Mouse (Mus musculus) CH12.LX (cell line): Measurements from ENCODE around the gene Trabd2b. TPM values are rescaled to one million over a fixed set of nuclear protein-coding genes. Genes with fewer than 3 reads are reported as not detected.

Experiments
- DNase-seq: peaks from one replicate; pipeline ENCODE4 v3.0.0-alpha.2; 2013; ENCODE audit errors: extremely low read depth
- H3K27ac ChIP-seq: 2 replicates; pipeline ENCODE4 v1.5.1; 2012; ENCODE audit warnings: low read depth, mild to moderate bottlenecking, control low read depth, moderate library complexity; ENCODE audit not compliant: insufficient read depth
- H3K27me3 ChIP-seq: replicated peaks from 2 replicates; pipeline ENCODE3; 2012; ENCODE audit warnings: inconsistent platforms
- H3K36me3 ChIP-seq, 2 experiments: replicated peaks in 1 of 2; 2 replicates each; pipeline versions ENCODE3 to v1.6.1; 2012; ENCODE audit warnings: inconsistent platforms in 1 of 2, low read length in 1 of 2, mild to moderate bottlenecking in 1 of 2, mixed read lengths in 1 of 2, moderate library complexity in 1 of 2; ENCODE audit not compliant: control insufficient read depth in 1 of 2, insufficient read depth in 1 of 2
- H3K4me1 ChIP-seq, 2 experiments: 2 replicates each; pipeline ENCODE4 v1.6.1; 2012; ENCODE audit warnings: inconsistent platforms in 1 of 2, moderate library complexity in 1 of 2; ENCODE audit not compliant: insufficient read depth in 2 of 2, control insufficient read depth in 1 of 2
- H3K4me2 ChIP-seq: 2 replicates; pipeline ENCODE4 v1.6.1; 2012; ENCODE audit warnings: low read depth, mild to moderate bottlenecking, control low read depth; ENCODE audit not compliant: poor library complexity, insufficient read depth, severe bottlenecking
- H3K4me3 ChIP-seq, 3 experiments: fragments of 150-350 bp in 1 of 3; sonication (generic) in 1 of 3; replicated peaks in 1 of 3; 2 replicates each; pipeline versions ENCODE3 to v1.5.1; 2011 to 2012; ENCODE audit warnings: low read depth in 2 of 3, low read length in 2 of 3, mild to moderate bottlenecking in 2 of 3, moderate library complexity in 2 of 3, control low read depth in 1 of 3, improper control_type of control experiment in 1 of 3, inconsistent platforms in 1 of 3, mixed read lengths in 1 of 3; ENCODE audit not compliant: poor library complexity in 1 of 3
- H3K79me2 ChIP-seq: replicated peaks from 2 replicates; pipeline ENCODE4 v1.6.1; 2012; ENCODE audit warnings: mild to moderate bottlenecking, moderate library complexity; ENCODE audit not compliant: control insufficient read depth, poor library complexity, insufficient read depth, severe bottlenecking; ENCODE audit errors: extremely low read depth
- H3K9ac ChIP-seq: 2 replicates; pipeline ENCODE4 v1.6.1; 2012; ENCODE audit warnings: low read depth, mild to moderate bottlenecking, control low read depth, moderate library complexity; ENCODE audit not compliant: insufficient read depth
- H3K9me3 ChIP-seq: replicated peaks from 2 replicates; pipeline ENCODE3; 2012; ENCODE audit warnings: low read length, inconsistent platforms, mixed read lengths
- BHLHE40 ChIP-seq: IDR thresholded peaks from 2 replicates; pipeline ENCODE4 v1.6.1; 2011; ENCODE audit warnings: mild to moderate bottlenecking, low read depth, low read length, improper control_type of control experiment
- CHD2 ChIP-seq: IDR thresholded peaks from 2 replicates; pipeline ENCODE4 v1.6.1; 2011; ENCODE audit warnings: low read length, improper control_type of control experiment
- CTCF ChIP-seq, 2 experiments: IDR thresholded peaks in 1 of 2; conservative IDR thresholded peaks in 1 of 2; 2 replicates each; pipeline ENCODE4 v1.5.1; 2011 to 2012; ENCODE audit warnings: low read depth in 2 of 2, low read length in 2 of 2, improper control_type of control experiment in 1 of 2, inconsistent platforms in 1 of 2, mild to moderate bottlenecking in 1 of 2, moderate library complexity in 1 of 2
- E2F4 ChIP-seq: IDR thresholded peaks from 2 replicates; pipeline ENCODE4 v1.6.1; 2011; ENCODE audit warnings: low read depth, low read length, improper control_type of control experiment; ENCODE audit not compliant: insufficient replicate concordance
- EP300 ChIP-seq: IDR thresholded peaks from 2 replicates; pipeline ENCODE4 v1.6.1; 2011; ENCODE audit warnings: low read length, improper control_type of control experiment
- ETS1 ChIP-seq: conservative IDR thresholded peaks from 2 replicates; pipeline ENCODE4 v1.6.1; 2012; ENCODE audit warnings: low read depth, mild to moderate bottlenecking, inconsistent platforms, low read length, improper control_type of control experiment, moderate library complexity
- JUN ChIP-seq: IDR thresholded peaks from 2 replicates; pipeline ENCODE4 v1.6.1; 2011; ENCODE audit warnings: low read depth, mild to moderate bottlenecking, low read length, improper control_type of control experiment, moderate library complexity; ENCODE audit not compliant: insufficient read depth
- JUND ChIP-seq: conservative IDR thresholded peaks from 2 replicates; pipeline ENCODE4 v1.6.1; 2011; ENCODE audit warnings: low read depth, low read length, improper control_type of control experiment
- MAX ChIP-seq: IDR thresholded peaks from 2 replicates; pipeline ENCODE4 v1.6.1; 2011; ENCODE audit warnings: low read length, improper control_type of control experiment
- MXI1 ChIP-seq: IDR thresholded peaks from 2 replicates; pipeline ENCODE4 v1.6.1; 2011; ENCODE audit warnings: mild to moderate bottlenecking, low read depth, low read length, improper control_type of control experiment
- MYC ChIP-seq: IDR thresholded peaks from 2 replicates; pipeline ENCODE4 v1.6.1; 2011; ENCODE audit warnings: low read depth, mild to moderate bottlenecking, improper control_type of control experiment, low read length
- NELFE ChIP-seq: IDR thresholded peaks from 2 replicates; pipeline ENCODE4 v1.6.1; 2011; ENCODE audit warnings: low read depth, low read length, improper control_type of control experiment
- POLR2A ChIP-seq: IDR thresholded peaks from 2 replicates; pipeline ENCODE4 v1.6.1; 2011; ENCODE audit warnings: low read depth, mild to moderate bottlenecking, improper control_type of control experiment, low read length
- RAD21 ChIP-seq: IDR thresholded peaks from 2 replicates; pipeline ENCODE4 v1.6.1; 2011; ENCODE audit warnings: low read depth, mild to moderate bottlenecking, low read length, improper control_type of control experiment, moderate library complexity
- SMC3 ChIP-seq: IDR thresholded peaks from 2 replicates; pipeline ENCODE4 v1.6.1; 2011; ENCODE audit warnings: low read depth, low read length, improper control_type of control experiment
- TCF12 ChIP-seq: IDR thresholded peaks from 2 replicates; pipeline ENCODE4 v1.6.1; 2014; ENCODE audit warnings: low read depth, mild to moderate bottlenecking, inconsistent platforms, low read length, improper control_type of control experiment
- UBTF ChIP-seq: IDR thresholded peaks from 2 replicates; pipeline ENCODE4 v1.6.1; 2012; ENCODE audit warnings: low read depth, mild to moderate bottlenecking, inconsistent platforms, low read length, improper control_type of control experiment, moderate library complexity
- dilution Hi-C: fragments of 300-500 bp; cut with MboI; formaldehyde crosslinking; loops from 2 replicates; pipeline ENCODE4 v1.14.3; 2020; ENCODE audit warnings: low sequenced_read_pairs; ENCODE audit not compliant: extremely low pct_unique_long_range_greater_than_20kb, extremely low pct_ligation_motif_present
- in situ Hi-C: fragments of 300-500 bp; cut with MboI; formaldehyde crosslinking; loops from 3 replicates; pipeline ENCODE4 v1.14.3; 2019; ENCODE audit warnings: low sequenced_read_pairs, low pct_ligation_motif_present, low pct_unique_long_range_greater_than_20kb, mixed read lengths
- polyA plus RNA-seq: library from polyadenylated mRNA; unstranded; fragments of >175 nt; gene quantifications from 2 replicates; pipeline ENCODE4 v1.2.1, GENCODE M21; 2012; ENCODE audit warnings: low read depth; ENCODE audit not compliant: insufficient read length
- total RNA-seq, 2 experiments: library from RNA; depleted of rRNA; stranded (reverse); fragments of 300-350 nt in 1 of 2; fragments of >200 nt in 1 of 2; gene quantifications; 2 replicates each; pipeline ENCODE4 v1.2.3; 2012 to 2014

Trabd2b gene
- total and polyA plus RNA-seq, 3 experiments: not detected

DNA sequence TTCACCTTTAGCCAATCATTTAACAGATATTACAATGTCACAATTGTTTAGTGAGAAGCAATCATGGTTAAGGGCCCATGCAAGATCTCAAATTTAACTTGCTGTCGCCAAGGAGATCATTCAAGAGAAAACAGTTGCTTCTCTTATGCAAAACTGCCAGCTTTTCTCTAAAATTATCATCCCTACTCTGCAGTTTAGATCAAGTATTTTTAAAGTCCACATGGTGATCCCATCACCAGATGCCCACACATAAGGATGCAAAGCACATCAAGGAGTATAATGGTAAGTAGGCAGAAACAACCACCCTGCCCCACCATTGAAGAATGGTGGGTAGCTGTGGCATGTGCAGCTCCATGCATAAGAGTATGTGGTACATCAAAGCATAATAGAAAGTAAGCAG, 229.8 kb downstream of the Trabd2b start:
- no peak for TF ChIP-seq MYC
- Histone ChIP-seq H3K27me3 (peaks cover 66% of the 10 kb centered on the region), H3K9ac (no peak overlapping the region), H3K4me3 (no peak overlapping the region), H3K79me2 (no peaks in the 10 kb centered on the region), H3K4me1 (no peaks in the 10 kb centered on the region), H3K4me2 (no peak overlapping the region), H3K27ac (no peak overlapping the region), H3K36me3 (no peaks in the 10 kb centered on the region), H3K9me3 (peaks cover 1% of the 10 kb centered on the region)
- in situ Hi-C loops (no loop called here), dilution Hi-C loops (no loop called here)
- no peak for DNase-seq

DNA sequence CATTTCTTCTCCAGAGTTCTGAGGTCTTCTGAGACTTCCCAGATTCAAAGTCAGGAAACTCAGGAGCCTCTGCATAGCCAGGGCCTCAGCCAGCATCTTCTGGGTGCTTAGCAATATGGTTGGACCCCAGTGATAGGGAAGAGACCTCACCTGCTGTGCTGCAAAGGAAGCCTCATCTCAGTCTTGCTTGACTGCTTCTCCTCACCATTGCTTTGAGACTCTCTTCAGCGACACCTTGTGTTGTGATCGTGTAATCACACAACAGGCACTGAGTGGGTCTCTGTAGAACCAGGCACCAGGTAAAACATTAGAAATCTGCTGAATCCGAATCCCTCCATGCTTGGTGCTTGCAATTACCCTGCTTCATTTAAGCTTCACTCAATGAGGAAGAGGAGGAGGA, 230.6 kb downstream of the Trabd2b start:
- Histone ChIP-seq H3K9me3 (peaks cover 1% of the 10 kb centered on the region), H3K27ac (no peak overlapping the region), H3K9ac (no peak overlapping the region), H3K4me3 (no peak overlapping the region), H3K4me1 (no peaks in the 10 kb centered on the region), H3K79me2 (no peaks in the 10 kb centered on the region), H3K36me3 (no peaks in the 10 kb centered on the region), H3K27me3 (peaks cover 65% of the 10 kb centered on the region), H3K4me2 (no peak overlapping the region)
- TF ChIP-seq CTCF (conservative IDR thresholded peaks at IDR 0.05 in 1 of 2, IDR thresholded peaks at IDR 0.05 in 1 of 2; ENCODE audit: low read depth in 2 of 2, low read length in 2 of 2) (peak; percentile 34 to 55; a peak in 3 of 4 replicates), RAD21 (peak; percentile 40), UBTF (no peak), EP300 (no peak), SMC3 (peak; percentile 46)
- DNase-seq: peak; percentile 30
- dilution Hi-C loops (no loop called here), in situ Hi-C loops (no loop called here)

DNA sequence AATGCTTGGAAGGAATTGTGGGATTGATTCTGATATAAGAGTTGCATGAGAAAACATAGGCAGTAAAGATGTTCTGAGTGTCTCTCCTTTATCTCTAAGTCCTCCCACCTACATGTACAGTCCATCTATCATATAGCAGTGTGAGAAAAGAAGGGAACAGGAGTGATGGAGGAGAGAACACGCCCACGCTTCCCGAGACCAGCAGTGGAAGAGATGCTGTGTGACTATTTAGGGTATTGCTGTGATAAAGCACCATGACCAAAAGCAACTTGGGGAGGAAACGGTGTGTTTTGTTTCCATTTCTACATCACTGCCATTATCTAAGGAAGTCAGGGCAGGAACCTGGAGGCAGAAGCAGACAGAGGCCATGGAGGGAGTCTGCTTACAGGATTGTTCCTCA, 235.9 kb downstream of the Trabd2b start:
- in situ Hi-C loops: no loop called here

More for the DNA sequence above, 235.9 kb downstream of the Trabd2b start:
- H3K4me2 ChIP-seq: no peak overlapping the region
- no peak overlapping the region for H3K9ac ChIP-seq
- H3K79me2 ChIP-seq: no peaks in the 10 kb centered on the region
- H3K9me3 ChIP-seq: no peaks in the 10 kb centered on the region
- no peak overlapping the region for H3K27ac ChIP-seq
- H3K36me3 ChIP-seq: no peaks in the 10 kb centered on the region
- TF ChIP-seq EP300 (no peak), MYC (no peak), BHLHE40 (no peak), ETS1 (no peak), POLR2A (no peak), JUND (no peak), E2F4 (no peak), RAD21 (no peak), MXI1 (no peak), CHD2 (no peak), TCF12 (no peak), JUN (no peak), NELFE (no peak), MAX (no peak)
- no peak overlapping the region for H3K4me3 ChIP-seq
- dilution Hi-C loops: no loop called here
- no peaks in the 10 kb centered on the region for H3K4me1 ChIP-seq
- peaks cover 63% of the 10 kb centered on the region for H3K27me3 ChIP-seq
- DNase-seq: no peak
